Mouse (Mus musculus) cerebellum, adult (tissue): Measurements from ENCODE around the gene Rangrf.
"Not testable (repeated sequence)": the region's sequence is repeated elsewhere in the genome, so short reads cannot be mapped to it uniquely, and the experiment has no call there.

Experiments used
- ATAC-seq: cut with Nextera tagmentation; 2 replicates; pipeline ENCODE4 v1.9.2; 2017; ENCODE audit warnings: mild to moderate bottlenecking, moderate library complexity, mixed read lengths; ENCODE audit not compliant: insufficient number of reproducible peaks, low FRiP score, low TSS enrichment

Rangrf gene

GRCm38 (mm10) chr11:68975085-68975484, at the start of gene Rangrf:
Rangrf (minus strand) TSS chr11:68975185.
- ATAC-seq, result no peak

GRCm38 (mm10) chr11:69020691-69021090, 45.7 kb upstream of the Rangrf start:
- no peak for ATAC-seq

- no peak for ATAC-seq
Measured at GRCm38 (mm10) chr11:69016755-69017154, 41.8 kb upstream of the Rangrf start.

- ATAC-seq, result peak; percentile 89
Measured at GRCm38 (mm10) chr11:69015644-69016441, 40.9 kb upstream of the Rangrf start, which contains the start of gene Ctc1. Ctc1 (plus strand) TSS chr11:69015911.

GRCm38 (mm10) chr11:69012071-69012601, 37.2 kb upstream of the Rangrf start:
- ATAC-seq, result peak; percentile 85; the same call in 1 of the 2 replicates

GRCm38 (mm10) chr11:69011445-69011844, 36.5 kb upstream of the Rangrf start:
- ATAC-seq, result not testable (repeated sequence)

- no peak for ATAC-seq
Measured at GRCm38 (mm10) chr11:69010400-69011323, 35.7 kb upstream of the Rangrf start.

- no peak for ATAC-seq
Measured at GRCm38 (mm10) chr11:69009508-69009907, 34.5 kb upstream of the Rangrf start.

GRCm38 (mm10) chr11:69008182-69009121, 33.5 kb upstream of the Rangrf start, which contains the start of gene Pfas:
Pfas (minus strand) TSS chr11:69008460.
- 0 out of 2 replicates have a peak, but pooled peaks have one; percentile 52 for ATAC-seq

- not testable (repeated sequence) for ATAC-seq
Measured at GRCm38 (mm10) chr11:69006575-69006974, 31.6 kb upstream of the Rangrf start.

- no peak for ATAC-seq
Measured at GRCm38 (mm10) chr11:69005193-69005592, 30.2 kb upstream of the Rangrf start.

GRCm38 (mm10) chr11:69003592-69003991, 28.6 kb upstream of the Rangrf start:
- no peak for ATAC-seq

GRCm38 (mm10) chr11:69002782-69003181, 27.8 kb upstream of the Rangrf start:
- not testable (repeated sequence) for ATAC-seq

GRCm38 (mm10) chr11:68997080-68997479, 22.1 kb upstream of the Rangrf start:
- no peak for ATAC-seq

GRCm38 (mm10) chr11:68994377-68994776, 19.4 kb upstream of the Rangrf start:
- no peak for ATAC-seq

GRCm38 (mm10) chr11:68993122-68993521, 18.1 kb upstream of the Rangrf start:
- no peak for ATAC-seq

GRCm38 (mm10) chr11:68988341-68988740, 13.4 kb upstream of the Rangrf start:
- ATAC-seq, result peak; percentile 49; the same call in 1 of the 2 replicates

- no peak for ATAC-seq
Measured at GRCm38 (mm10) chr11:68987365-68987882, 12.4 kb upstream of the Rangrf start.
